Mouse (Mus musculus) brain, embryonic 18.5 days (tissue): ENCODE data around the gene Cox5a.
A peak's percentile ranks its signal among the peaks of the same experiment; 100 is the strongest.

ENCODE experiments used
- DNase-seq: peaks from one replicate; pipeline ENCODE4 v3.0.0-alpha.2; 2012; ENCODE audit warnings: low read depth, low spot score

Cox5a gene

DNA sequence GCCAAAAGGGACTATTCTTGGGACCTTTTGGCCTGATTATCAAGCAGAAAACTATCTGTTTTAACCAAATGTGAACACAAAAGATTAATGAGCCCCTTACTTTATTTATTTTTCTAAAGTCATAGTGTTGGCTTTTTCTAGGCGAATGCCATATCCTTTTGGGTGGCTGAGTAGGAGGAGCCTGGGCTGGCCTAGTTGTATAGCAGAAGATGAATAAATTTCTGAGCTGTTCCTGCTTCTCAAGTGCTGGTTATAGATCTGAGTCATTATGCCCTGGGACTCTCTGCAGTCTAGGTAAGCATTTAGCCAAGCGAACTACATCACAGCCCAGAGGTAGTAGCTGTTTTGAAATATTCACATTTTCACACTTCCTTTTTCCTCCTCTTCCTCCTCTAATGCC is 4.4 kb downstream of the Cox5a start:
- no peak for DNase-seq

DNA sequence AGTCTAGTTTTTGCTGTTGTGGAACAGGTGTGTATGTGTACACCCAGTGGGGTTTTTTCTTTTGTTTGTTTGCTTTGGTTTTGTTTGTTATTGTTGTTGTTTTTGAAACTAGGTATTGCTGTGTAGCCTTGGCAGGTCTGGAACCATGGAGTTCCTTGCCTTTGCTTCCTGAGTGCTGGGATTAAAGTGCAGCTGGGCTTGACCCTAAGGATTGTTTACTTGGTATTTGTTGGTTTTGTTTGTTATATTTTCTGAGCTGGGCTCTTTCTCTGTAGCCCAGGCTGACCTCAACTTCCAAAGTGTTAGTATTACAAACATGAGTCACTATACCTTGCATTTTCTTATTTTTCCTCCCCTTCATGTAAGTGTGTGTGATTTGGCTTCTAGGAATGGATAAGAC is 5.4 kb downstream of the Cox5a start:
- no peak for DNase-seq

DNA sequence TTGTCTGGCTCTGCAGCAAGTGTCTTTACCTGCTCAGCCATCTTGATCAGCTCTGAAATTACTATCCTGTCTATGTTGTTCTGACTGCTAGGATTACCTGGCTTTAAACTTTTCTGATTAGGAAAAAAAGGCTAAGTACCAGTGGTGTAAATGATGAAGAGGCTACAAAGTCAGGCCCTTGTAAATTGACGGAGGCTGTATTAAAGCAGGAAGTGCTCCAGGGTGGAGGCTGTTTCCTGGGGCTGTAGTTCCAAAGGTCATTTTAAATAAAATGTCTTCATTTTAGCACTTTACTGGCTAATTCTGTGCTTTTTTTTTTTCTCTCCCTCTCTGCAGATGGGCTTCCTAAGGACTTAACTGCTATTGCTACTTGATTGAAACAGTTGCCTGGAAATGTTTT is 10.9 kb downstream of the Cox5a start:
- no peak for DNase-seq

DNA sequence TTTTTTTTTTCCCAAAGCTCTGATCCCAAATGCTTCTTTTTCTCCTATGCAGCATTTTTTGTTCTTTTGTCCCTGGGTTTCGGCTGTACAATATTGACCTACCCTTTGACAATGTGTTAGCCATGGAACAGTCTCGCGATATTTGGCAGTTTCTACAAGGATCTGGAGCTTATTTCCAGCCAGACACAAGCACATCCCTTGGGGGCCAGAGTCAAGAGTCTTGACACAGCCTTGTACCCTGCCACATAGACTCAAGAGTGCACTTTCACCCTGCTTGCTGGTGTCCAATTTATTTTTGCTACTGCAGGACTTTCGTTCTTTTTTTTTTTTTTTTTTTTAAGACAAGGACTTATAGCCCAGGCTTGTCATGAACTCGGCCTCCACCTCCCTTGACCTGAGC is 15.3 kb downstream of the Cox5a start:
- no peak for DNase-seq

DNA sequence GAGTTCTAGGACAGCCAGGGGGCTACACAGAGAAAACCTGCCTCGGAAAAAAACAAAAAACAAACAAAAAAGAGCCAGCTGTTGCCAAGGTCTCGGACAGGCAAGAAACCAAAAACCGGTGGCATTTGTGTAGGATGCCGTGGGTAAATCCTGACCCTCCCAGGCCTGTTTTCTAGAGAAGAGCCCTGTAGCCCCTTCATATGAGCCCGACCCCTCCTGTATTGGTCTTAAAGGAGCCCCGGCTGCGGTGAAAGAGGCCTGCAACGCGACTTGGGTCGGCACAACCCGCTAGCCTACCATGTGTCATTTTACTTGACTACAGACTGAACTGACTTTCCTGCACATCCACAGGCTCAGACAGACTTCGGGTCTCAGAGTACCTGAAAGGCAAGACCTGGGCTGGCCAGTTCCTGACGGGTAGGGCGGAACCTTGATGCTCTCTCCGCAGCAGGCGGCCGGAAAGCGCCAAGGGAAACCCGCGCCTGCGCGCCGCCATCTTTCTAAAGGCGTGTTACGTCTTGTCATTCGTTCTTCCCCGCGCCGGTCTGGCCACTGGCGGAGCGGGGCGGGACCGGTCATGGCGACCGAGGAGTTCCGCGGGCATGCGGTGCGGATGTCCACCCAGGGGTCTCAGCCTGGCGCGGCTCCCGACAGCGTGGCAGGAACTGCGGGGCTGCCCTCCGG is 16.1 kb downstream of the Cox5a start, which contains the start of gene Fam219b:
TSS of gene Fam219b (plus strand) at position 485 of the 684 bp plus-strand sequence.
- peak; percentile 78 for DNase-seq

DNA sequence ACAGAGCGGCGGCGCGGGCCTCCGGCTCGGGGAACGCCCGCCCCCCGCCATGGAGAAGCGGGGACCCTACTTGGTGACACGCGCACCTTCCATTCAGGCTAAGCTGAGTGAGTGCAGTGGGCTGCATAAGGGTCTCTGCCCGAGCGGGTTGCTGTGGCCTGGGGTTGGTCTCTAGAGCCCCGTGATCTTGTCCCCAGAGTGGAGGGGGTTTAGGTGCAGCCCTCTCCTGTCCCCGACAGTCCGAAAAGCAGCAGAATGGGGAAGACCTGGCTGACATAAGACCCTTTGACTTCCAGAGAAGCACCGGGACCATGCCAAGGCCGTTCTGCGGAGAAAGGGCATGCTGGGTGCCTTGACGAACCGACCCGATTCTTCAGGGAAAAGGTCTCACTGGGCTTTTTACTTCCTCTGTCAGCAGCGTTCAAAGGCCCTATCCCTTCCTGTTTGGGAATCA is 16.7 kb downstream of the Cox5a start:
- DNase-seq, result no peak

DNA sequence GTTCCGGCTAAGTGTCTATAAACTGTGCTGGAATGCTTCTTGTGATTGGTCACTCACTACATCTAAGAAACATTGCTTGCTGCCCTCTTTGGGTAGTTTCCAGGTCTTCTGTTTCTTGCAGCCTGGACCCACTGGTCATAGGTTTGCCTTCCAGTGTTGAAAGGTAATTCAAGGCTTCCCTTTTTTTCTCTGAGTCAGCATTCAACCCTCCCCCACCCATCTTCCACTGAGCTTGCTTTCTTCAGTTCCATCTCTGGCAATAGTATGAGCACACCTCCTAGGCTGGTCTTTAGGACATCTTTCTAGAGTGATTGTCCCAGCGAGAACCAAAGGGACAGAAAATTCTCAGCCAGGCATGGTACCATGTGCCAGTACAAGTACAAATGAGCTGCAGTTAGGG is 18.5 kb downstream of the Cox5a start:
- DNase-seq, result no peak

DNA sequence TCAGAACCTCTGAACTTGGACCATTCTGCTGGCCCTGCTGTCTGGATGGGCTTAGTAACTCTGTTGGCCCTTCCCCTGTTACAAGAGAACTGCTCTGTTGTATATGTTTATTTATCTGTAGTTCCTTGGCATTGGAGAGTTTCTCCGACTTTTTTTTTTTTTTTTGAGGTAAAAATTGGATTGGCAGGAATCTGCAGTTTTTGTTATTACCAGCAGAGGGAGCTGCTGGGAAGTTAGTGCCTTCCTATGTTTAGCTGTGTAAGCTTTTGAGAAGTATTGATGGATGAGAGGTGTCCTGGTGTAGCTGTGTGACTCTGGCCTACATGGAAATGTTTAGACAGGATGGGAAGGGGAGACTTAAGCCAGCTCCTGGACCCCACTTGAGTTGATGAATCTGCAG is 20.2 kb downstream of the Cox5a start:
- DNase-seq, result no peak

DNA sequence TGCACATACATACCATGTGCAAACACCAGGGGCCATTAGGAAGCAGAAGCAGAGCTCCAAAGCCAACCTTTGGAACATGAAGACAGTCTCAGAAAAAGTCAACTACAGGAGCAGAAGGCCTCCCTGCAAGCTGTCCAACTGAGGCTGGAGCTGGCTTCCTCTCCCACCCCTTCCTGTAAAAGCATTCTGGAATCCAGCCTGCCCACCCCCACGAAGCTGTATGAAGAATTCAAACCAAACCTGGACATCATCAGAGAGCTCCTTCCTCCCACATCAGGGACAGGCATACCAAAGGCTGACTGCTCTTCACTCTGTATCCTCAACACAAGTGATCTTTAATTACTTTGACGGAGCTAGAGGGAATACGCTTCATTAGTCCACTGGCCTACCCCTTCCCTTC is 22.9 kb downstream of the Cox5a start:
- no peak for DNase-seq

DNA sequence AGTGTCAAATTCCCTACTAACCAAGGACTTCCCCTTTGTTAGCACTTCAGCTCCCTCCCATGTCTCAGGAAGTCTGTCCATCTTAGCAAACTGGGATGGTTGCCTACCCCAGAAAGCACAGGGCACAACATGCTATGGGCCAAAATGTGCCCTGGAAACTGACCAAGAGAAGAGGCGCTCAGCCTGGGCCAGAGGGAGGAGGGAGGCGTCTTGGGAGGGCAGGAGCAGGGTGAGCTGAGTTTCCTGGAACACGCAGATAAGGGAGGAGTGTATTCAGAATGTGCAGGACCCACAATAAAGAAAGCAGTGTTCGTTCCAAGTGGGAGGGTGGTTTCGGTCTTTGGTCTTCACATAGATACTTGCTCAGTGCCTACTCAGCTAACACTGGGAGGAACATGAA is 26.2 kb downstream of the Cox5a start:
- no peak for DNase-seq

DNA sequence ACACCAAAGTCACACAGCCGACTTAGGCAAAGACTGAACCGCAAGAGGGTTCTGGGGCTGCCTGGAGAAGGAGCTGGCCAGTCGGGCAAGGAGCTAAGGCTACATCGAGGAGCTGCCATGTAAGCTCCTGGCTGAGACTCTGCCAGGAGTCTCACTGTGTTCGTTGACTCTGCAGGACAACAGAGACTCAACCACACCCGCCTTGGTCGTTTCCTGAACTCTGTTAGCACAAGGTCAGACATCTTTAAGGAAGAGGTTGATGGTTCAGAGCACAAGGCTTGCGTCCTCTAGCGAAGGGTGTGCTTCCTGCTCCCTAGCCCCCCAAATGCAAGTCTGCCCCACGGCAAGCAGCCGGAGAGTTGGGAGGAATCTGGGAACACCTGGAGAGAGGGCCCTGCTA is 26.8 kb downstream of the Cox5a start:
- DNase-seq, result no peak

DNA sequence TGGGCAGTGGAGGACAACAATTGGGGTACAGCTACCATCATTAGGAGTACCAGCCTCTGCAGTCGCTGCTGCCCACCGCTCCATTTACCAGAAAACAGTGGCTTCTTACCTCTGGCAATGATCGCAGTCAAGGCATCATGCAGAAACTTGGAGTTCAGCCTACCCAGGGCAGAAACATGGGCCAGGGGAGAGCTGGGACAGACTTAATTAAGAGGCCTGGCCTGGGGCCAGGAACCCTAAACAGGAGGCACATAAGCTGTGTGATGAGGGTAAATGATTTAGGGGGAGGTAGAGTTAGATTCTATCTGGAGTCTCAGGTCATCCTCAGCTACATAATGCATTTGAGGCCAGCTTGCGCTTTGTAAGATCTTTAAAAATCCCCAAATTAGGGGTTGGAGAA is 28.1 kb downstream of the Cox5a start:
- DNase-seq, result no peak

DNA sequence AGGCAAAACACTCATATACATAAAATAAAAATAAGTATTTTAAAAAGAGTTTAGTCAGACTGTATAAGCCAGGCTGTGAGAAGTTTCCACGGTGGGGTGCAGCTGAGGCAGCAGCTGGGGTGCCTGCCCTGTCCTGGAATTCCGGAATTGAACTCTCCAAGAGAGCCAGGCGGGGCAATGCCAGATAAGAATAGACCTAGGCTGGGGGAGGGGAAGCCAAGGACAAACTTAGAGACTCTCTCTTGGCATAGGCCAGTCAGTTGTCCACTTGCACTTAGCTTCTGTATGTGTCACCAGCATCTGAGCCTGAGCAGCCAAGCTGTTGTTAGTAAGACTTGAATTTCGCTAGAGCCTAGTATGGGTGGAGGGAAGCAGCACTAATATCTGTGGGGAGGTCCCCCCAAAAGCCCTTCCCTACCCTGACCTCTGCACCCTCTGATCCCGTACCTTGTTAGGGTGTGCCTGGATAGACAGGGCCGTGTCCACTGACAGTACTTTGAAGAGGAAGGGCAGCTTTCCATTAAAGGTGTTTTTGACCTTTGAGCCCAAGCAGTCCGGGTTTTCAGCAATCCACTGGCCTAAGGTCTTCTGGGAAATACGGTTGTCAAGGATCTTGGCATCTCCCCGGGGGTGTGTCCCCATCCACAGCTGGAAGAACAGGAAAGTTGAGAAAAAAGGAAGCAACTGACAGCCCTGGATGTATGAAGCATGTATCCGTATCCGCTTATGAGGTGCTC is 29.2 kb downstream of the Cox5a start:
- no peak for DNase-seq

DNA sequence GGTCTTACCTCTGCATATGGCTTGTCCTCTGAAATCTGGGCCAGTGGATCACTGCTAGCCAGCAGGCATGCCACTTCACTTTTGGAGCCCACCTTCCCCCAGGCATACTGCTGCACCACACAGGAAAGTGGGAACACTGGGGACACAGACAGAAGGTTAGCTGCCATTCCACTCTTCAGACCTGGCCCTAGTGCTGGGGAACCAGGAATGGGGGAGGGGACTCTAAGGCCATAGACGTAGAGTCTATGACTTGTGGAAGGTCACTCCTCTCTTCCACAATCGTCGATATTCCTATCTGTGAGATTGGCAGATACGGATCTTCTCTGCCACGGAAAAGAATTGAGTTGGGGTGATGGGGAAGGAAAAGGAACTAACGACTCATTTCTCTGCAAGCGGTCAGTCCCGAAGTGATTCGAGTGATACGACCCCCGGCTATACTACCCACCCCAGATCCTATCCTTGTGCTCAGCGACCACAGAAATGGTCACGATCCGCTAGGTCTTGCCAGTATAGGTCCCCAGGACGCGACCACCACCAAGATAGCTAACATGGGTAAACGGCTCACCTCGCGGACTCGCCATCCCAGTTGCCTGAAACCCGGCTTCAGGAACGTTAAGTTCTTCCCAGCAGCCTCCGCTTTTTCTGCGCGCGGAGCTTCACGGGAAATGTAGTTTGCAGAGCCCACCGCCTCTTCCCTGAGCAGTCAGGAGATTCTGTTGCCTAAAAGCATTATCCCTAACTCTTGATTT is 31.2 kb downstream of the Cox5a start, which contains the start of gene Mpi:
TSS of gene Mpi (minus strand) at position 625 of the 749 bp plus-strand sequence.
- no peak for DNase-seq

DNA sequence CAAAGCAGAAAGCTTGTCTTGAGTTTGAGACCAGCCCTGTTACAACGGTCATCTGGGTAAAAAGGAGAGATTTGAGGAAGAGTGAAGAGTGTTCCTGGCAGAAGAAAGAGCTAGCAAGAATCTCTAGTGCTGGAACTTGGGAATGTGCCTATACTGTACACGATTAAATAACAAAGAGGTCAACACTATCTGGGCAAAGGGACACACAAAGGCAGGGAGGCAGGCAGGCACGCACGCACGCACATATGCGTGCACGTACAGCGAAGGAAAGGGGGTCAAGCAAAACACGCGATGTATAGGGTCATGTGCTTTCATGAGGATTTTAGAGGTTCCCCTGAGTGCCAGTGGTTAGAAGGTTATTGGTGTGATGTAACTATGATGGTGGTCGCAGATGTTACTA is 32.0 kb downstream of the Cox5a start:
- DNase-seq, result no peak

DNA sequence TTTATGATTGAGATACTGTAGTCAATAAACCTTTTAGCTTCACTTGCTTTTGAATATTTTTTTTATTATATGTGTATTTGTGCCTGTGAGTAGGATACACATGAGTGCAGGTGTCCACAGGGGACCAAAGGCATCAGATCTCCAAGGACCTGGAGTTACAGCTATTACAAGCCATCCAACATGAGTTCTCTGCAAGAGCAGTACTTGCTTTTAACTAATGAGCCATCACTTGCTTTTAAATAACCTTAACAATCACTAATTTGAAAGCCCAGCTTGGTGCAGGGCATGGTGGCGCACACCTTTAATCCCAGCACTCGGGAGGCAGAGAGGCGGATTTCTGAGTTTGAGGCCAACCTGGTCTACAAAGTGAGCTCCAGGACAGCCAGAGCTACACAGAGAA is 33.7 kb downstream of the Cox5a start:
- no peak for DNase-seq

DNA sequence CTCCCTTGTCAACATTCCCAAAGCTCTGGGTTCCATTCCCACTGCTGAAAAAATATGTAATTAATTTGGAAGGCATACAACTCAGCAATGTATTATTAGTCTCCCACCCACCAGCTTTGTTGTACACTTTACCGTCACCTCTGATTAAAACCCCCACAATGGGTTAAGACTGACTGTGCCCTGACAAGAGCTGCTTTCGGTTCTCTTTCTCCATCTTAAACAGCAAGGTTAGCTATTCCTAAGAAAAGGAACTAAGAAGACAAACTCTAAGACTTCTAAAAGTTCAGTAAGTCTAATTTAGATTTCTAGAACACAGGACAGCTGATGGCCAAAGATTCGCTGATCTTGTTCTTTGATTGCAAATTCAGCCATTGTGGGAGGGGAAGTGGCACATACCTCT is 36.1 kb downstream of the Cox5a start:
- no peak for DNase-seq

DNA sequence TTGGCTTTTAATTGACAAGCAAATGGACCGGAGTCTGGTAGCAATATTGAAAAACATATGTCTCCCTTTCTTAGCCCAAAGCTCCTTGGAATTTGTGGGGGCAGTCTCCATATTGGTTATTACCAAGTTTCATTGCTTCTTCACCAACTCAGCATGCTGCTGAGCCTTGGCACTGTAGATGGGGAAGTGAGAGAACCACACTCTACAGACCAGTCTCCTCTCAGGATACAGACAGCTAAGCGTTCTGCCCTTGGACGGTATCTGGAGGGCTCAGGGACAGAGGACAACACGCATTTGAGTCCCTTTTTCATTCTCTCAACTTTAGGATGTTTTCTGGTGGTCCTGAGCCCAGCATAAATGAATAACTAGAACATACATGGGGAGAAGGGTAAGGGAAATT is 37.6 kb downstream of the Cox5a start:
- DNase-seq, result no peak

DNA sequence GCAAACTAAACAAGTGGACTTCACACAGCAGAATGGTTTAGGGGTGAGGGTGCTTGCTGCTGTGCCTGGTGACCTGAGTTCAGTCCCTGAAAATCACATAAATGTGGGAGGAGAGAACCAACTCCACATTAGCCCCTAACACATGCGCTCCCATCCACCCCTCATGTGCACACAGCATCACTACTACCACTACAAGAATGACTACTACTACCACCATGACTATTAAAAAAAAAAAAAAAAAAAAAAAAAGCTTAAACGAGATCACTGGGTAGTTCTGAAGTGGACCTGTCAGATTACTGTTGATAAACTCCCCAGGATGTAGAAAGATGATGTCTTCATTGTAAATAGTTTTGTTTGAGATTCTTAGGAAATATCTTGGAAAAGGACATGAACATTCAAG is 38.5 kb downstream of the Cox5a start:
- no peak for DNase-seq

DNA sequence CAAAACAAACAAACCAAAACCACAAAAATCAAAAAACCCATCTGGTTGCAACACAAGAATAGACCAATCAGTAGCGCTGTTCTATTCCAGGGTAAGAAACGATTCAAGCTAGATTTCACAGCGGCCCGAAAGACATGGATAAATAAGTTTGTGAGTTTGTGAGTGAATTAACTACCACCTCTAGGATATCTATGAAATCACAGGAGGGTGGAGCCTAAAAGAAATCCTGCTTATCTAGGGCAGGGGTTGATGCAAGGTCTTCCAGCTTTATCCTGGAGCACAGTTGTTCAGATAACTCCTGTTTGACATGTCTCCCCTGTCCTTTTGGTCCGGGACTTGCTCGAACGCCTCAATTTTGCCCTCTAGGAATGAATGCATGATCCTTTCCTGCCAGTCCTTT is 39.2 kb downstream of the Cox5a start:
- DNase-seq, result no peak

DNA sequence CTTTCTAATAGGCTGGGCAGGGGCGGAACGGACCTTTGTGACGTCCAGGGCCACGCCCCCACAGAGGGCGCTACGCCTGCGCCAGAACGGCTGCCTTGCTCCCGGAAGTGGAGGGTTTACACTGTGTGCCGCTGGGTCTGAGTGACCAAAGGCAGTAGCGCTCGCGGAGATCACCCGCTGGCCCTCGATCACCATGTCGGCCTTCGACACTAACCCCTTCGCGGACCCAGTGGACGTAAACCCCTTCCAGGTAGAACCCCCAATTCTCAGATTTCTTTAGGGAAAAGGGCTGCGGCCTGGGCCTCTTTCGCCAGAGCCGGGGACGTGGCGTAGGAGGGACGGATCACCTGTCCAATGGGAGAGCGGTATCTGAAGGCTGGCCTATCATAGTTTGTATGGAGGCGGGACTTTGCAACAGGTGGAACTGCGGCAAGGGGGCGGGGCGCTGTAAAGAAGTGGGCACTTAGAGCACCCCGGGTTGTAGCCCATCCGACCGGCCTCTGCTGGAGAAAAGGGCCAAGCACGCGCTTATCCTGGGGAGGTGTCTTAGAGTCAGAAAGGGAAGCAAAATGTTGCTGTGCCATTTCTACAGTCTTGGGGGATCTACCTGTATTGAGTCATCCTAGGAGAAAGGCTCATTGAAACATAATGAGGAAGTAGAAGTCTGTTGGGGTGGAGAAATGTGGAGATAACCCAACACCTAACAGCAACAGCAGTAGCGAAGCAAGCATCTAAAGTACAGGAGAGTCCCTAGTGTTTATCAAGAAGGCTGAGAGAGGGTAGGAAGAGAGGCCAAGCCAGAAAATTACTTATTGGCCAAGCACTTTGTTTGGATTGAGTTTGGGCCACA is 40.0 kb downstream of the Cox5a start, which contains the start of gene Scamp2:
TSS of gene Scamp2 (plus strand) at position 83 of the 850 bp plus-strand sequence.
- peak; percentile 87 for DNase-seq

DNA sequence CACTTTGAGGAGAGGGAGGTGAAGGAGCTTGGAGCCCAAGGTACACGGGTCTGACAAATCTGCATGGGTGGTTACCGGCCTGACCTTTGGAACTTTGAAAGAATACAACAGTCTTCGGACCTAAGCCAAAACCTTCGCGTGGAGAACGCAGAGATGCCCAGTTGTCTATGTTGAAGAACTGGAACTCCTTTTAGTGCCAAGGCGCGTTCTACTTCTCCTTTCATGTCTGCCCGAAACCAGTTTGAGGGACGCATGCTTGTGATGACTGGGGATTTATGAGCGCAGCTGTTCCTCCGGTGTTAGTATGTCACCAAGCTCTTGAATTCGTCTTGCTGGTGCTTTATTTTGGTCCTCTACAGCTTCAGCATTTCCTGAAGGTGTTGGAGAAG is 40.6 kb downstream of the Cox5a start:
- no peak for DNase-seq
